Mouse (Mus musculus): ENCODE results near the gene Mab21l1.

The Mab21l1 gene

GRCm38 (mm10) chr3:55814993-55815625 is 32.8 kb downstream of the Mab21l1 start:
- no peak for DNase-seq (ENCODE audit: low read depth, low spot score)

DNA sequence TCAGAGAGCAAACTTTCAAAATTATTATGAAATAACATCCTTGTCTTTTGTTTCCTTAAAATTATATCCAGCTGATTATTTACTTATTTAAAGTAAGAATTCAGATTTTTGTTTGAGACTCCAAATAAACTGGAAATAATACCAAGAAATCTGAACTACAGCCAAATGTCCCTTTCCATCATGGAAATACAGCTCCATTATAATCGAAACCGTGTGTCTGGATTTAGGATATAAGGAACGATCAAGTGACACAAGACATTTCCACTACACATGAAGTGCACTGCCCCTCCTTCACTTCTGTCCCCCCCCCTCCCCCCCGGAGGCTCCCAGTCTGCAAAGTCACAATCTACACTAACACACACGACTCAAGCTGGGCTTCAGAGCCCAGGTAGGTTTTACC is 33.8 kb downstream of the Mab21l1 start:
- DNase-seq (ENCODE audit: low read depth, low spot score): no peak

GRCm38 (mm10) chr3:55816638-55817375 is 34.5 kb downstream of the Mab21l1 start:
- DNase-seq (ENCODE audit: low read depth, low spot score): no peak

DNA sequence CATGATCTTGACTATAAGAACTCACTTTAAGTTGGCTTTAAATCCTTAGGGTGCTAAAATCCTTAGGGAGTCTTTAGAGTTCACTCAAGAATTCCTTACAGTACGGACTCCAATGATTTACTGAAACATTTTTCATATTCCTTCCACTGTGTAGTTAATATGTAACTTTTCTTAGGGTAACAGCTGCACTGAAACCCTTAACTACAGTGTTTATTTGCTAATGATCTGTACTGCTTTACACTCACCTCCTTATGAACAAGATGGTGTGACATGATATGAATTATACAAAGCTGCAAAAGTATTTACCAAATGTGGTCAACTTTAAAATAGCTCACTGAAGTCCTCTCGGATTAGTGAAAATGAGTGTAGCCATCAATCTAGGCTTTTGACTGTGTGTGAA is 35.8 kb downstream of the Mab21l1 start:
- no peak for DNase-seq (ENCODE audit: low read depth, low spot score)

DNA sequence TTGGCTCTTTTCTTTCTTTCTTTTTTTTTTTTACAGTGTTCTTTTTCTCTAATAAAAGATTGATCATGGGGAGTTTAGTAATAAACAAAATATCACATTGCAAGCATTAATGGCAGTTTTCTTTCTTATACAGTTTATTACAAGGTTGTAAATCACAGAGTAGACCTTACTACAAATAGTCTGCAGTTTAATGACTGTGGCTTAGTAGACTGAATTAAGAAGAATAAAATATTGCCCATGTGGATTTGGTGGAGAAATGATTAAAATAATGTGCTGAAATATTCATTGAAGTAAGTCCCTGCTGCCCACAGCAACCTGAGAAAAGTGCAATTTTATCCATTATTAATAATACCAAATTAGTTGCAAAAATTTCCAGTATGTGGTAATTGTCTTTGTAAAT is 37.3 kb downstream of the Mab21l1 start:
- no peak for DNase-seq (ENCODE audit: low read depth, low spot score)

DNA sequence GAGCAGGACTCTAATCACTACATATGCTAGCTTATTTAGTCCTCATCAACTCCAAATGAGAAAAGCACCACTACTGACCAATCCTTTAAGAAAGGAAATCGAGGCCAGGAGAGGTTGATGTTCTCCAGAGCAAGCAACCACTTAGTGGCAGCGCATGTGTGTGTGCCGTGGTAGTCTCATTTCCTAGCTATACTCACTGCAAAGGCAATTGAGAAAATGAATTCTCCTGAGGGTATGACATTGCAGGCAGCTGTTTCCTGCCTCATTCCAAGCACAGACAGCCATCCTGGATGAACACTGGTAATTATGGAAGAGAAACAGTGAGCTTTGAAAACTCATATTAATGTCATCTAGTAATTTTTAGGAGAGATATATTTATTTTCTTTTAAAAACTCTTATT is 42.6 kb downstream of the Mab21l1 start:
- no peak for DNase-seq (ENCODE audit: low read depth, low spot score)

- DNase-seq (ENCODE audit: low read depth, low spot score): no peak
Measured at GRCm38 (mm10) chr3:55828481-55829256, 46.4 kb downstream of the Mab21l1 start.

GRCm38 (mm10) chr3:55830226-55830625 is 47.9 kb downstream of the Mab21l1 start:
- no peak for DNase-seq (ENCODE audit: low read depth, low spot score)

All from brain, embryonic 18.5 days (tissue).